Comparison of ENCODE assay signal across 9 mouse cellular contexts in genomic region chr5:139138261-139138925, GRCm38 (mm10). TPM values are rescaled to one million over a fixed set of nuclear protein-coding genes. Genes with fewer than 3 reads are reported as not detected.
DNase-seq lines count a peak whose midpoint lies in the region; ATAC-seq and TF ChIP-seq lines count a peak whose summit lies in the region.
"Had no signal": no experiment of that assay in that cellular context is flagged by ENCODE, and none has a peak within 500 bp of the region (broad histone marks: within the 10 kb centered on the region; RNA-seq: fewer than 3 reads in every experiment).

No protein-coding gene starts in this region.

- TF ChIP-seq CTCF in lung, embryonic 14.5 days (IDR thresholded peaks at IDR 0.05; ENCODE audit: low read depth), result no peak

- WGBS in lung, embryonic 14.5 days, result 54% methylated on average over 12 of the region's 12 CpGs
- 79% methylated on average over 12 of the region's 12 CpGs for WGBS in limb, embryonic 10.5 days

- no peak overlapping the region for H3K9ac ChIP-seq in lung, embryonic 14.5 days

- DNase-seq in lung, embryonic 14.5 days, result peak; percentile 57
- DNase-seq in lung, postnatal 25 days (ENCODE audit: low spot score), result no peak
- peak; percentile 93 to 94 for DNase-seq in cerebellum, postnatal 36 days
- DNase-seq in layer of hippocampus, postnatal 36 days, result peak; percentile 79
- DNase-seq in retina, postnatal 1 day, result peak; percentile 44
- DNase-seq in limb, embryonic 10.5 days (ENCODE audit: low spot score), result no peak
- DNase-seq in kidney, postnatal 36 days, result no peak
- no peak for DNase-seq in liver

- H3K4me1 ChIP-seq in lung, embryonic 14.5 days (ENCODE audit: insufficient read depth), result peaks cover 8% of the 10 kb centered on the region; the same call in 1 of the 2 replicates
- H3K4me1 ChIP-seq in limb, embryonic 10.5 days, result no peaks in the 10 kb centered on the region

- H3K4me2 ChIP-seq in lung, embryonic 14.5 days, result no peak overlapping the region

- no peak overlapping the region for H3K27ac ChIP-seq in lung, embryonic 14.5 days (ENCODE audit: low read depth)
- no peak overlapping the region for H3K27ac ChIP-seq in limb, embryonic 10.5 days

- no peaks in the 10 kb centered on the region for H3K27me3 ChIP-seq in lung, embryonic 14.5 days (ENCODE audit: insufficient read depth, low read length)
- no peaks in the 10 kb centered on the region for H3K27me3 ChIP-seq in limb, embryonic 10.5 days (ENCODE audit: low read depth, poor library complexity, severe bottlenecking)

- H3K36me3 ChIP-seq in lung, embryonic 14.5 days (ENCODE audit: insufficient read depth), result no peaks in the 10 kb centered on the region
- no peaks in the 10 kb centered on the region for H3K36me3 ChIP-seq in limb, embryonic 10.5 days

- ATAC-seq in lung, embryonic 14.5 days (ENCODE audit: insufficient read depth), result peak; percentile 74; the same call in 1 of the 2 replicates

- H3K4me3 ChIP-seq in lung, embryonic 14.5 days (ENCODE audit: low read depth, low read length), result no peak overlapping the region
- no peak overlapping the region for H3K4me3 ChIP-seq in limb, embryonic 10.5 days
- H3K4me3 ChIP-seq: megakaryocyte, embryonic 14.5 days had no signal

- no peaks in the 10 kb centered on the region for H3K9me3 ChIP-seq in lung, embryonic 14.5 days (ENCODE audit: low read depth, low read length)
- no peaks in the 10 kb centered on the region for H3K9me3 ChIP-seq in limb, embryonic 10.5 days (replicated peaks)

RNA-seq across cellular contexts. Expression of gene Prkar1b, which starts 11.4 kb away (rescaled TPM):
- polyA plus RNA-seq in lung, embryonic 14.5 days (2014; fragmentation: Nextera tagmentation; extraction: Ambion mirVana), result 12.0 and 13.5 TPM in 2 replicates
- total RNA-seq in layer of hippocampus, postnatal 36 days (2021), result 100 to 1,000 TPM; 397 to 416 TPM
- polyA plus RNA-seq in limb, embryonic 10.5 days (2016; fragmentation: Nextera tagmentation; extraction: Ambion mirVana), result 3.2 and 4.9 TPM in 2 replicates

RNA-seq across cellular contexts. Expression of gene Dnaaf5, which starts 11.6 kb away (rescaled TPM):
- 8.6 and 9.0 TPM in 2 replicates for polyA plus RNA-seq in lung, embryonic 14.5 days (2014; fragmentation: Nextera tagmentation; extraction: Ambion mirVana)
- 1 to 10 TPM; 8.0 to 8.4 TPM for total RNA-seq in layer of hippocampus, postnatal 36 days (2021)
- polyA plus RNA-seq in limb, embryonic 10.5 days (2016; fragmentation: Nextera tagmentation; extraction: Ambion mirVana), result 12.9 and 13.1 TPM in 2 replicates

Comparison
In these comparisons a context has a peak if more than half of its experiments do, and no peak if none do; other contexts are left out.
1. DNase-seq: peak in lung, embryonic 14.5 days (single experiment), cerebellum, postnatal 36 days (2 of 2), layer of hippocampus, postnatal 36 days (2 of 2) and retina, postnatal 1 day (single experiment); none in lung, postnatal 25 days (single experiment), limb, embryonic 10.5 days (single experiment), kidney, postnatal 36 days (0 of 2) and liver (single experiment).